Mouse (Mus musculus) A20 (cell line): ENCODE data around the gene Dvl1.

ENCODE experiments used
- DNase-seq: peaks from one replicate; pipeline ENCODE4 v3.0.0-alpha.2; 2011; ENCODE audit warnings: low read depth, low spot score

The Dvl1 gene

GRCm38 (mm10) chr4:155871404-155871803 lies 24.2 kb downstream of the Dvl1 start:
- DNase-seq: no peak

GRCm38 (mm10) chr4:155883587-155883986 lies 36.4 kb downstream of the Dvl1 start:
- no peak for DNase-seq

DNA sequence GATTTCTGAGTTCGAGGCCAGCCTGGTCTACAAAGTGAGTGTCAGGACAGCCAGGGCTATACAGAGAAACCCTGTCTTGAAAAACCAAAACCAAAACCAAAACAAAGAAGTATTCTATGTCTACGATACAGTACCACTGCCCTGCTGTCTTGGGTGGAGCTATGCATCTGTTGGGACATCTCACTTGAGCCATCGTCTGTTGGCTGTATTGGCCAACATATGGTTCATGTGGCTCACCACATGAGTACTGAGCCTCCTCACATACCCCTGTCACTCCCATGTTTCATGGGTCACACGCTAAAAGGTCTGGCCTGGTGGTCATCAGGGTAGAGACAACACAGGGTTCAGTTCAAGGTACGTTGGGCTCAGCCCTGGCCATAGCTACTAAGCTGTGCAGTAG lies 39.1 kb downstream of the Dvl1 start:
- no peak for DNase-seq

DNA sequence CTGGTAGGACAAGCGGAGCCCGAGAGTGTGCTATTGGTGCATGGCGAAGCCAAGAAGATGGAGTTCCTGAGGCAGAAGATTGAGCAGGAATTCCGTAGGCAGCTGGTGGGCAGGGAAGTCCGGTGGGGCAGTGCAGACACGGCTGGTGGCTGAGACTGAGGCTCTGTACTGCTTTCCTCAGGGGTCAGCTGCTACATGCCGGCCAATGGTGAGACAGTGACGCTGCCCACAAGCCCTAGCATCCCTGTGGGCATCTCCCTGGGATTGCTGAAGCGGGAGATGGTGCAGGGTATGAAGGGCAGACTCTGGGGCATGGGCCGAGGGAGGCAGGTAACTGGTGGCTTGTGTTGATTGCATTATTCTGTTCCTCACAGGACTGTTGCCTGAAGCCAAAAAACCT lies 40.5 kb downstream of the Dvl1 start:
- no peak for DNase-seq

DNA sequence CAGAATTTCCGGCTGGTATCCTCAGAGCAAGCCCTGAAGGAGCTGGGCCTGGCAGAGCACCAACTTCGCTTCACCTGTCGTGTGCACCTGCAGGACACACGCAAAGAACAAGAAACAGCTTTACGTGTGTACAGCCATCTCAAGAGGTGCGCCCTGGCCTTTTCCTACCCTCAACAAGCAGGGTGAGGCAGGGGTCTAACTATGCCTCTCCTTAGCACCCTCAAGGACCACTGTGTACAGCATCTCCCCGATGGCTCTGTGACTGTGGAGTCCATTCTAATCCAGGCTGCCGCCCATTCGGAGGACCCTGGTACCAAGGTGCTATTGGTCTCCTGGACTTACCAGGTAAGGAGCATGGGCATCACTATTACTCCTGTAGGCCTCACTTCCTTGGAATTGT lies 41.0 kb downstream of the Dvl1 start:
- no peak for DNase-seq

- no peak for DNase-seq
These were observed 42.1 kb downstream of the Dvl1 start for GRCm38 (mm10) chr4:155889316-155889715.

DNA sequence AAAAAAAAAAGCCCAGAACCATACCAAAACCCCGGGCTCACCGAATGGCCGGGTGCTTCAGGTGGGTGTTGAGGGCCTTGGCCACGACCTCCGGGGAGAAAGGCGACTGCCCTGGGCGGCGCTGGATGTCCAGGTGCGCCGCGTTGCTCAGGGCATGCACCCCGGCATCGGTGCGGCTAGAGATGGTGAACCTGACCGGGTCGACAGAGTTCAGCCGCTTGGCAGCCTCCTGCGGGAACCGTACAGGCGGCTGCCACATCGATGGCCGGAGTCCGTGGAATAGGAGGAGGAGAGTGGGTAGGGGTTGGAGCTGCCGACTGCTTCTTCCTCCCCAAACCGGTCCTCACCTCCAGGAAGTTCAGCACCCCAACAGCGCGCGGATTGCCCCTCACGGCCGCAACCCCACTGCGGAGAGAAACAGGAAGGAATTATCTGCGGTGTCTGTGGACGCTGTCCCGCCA lies 43.8 kb downstream of the Dvl1 start:
- DNase-seq: no peak

GRCm38 (mm10) chr4:155891551-155892001 lies 44.4 kb downstream of the Dvl1 start, which contains the start of the genes Pusl1 and Acap3:
Gene Pusl1, minus strand, starts transcription at chr4:155891781.
Gene Acap3, plus strand, starts transcription at chr4:155891822.
- DNase-seq: peak; percentile 96

- peak; percentile 93 for DNase-seq
These were observed 44.8 kb downstream of the Dvl1 start for GRCm38 (mm10) chr4:155892017-155892416.

GRCm38 (mm10) chr4:155892438-155893211 lies 45.4 kb downstream of the Dvl1 start:
- DNase-seq: peak; percentile 68

GRCm38 (mm10) chr4:155893212-155893690 lies 46.0 kb downstream of the Dvl1 start:
- DNase-seq: peak; percentile 18

DNA sequence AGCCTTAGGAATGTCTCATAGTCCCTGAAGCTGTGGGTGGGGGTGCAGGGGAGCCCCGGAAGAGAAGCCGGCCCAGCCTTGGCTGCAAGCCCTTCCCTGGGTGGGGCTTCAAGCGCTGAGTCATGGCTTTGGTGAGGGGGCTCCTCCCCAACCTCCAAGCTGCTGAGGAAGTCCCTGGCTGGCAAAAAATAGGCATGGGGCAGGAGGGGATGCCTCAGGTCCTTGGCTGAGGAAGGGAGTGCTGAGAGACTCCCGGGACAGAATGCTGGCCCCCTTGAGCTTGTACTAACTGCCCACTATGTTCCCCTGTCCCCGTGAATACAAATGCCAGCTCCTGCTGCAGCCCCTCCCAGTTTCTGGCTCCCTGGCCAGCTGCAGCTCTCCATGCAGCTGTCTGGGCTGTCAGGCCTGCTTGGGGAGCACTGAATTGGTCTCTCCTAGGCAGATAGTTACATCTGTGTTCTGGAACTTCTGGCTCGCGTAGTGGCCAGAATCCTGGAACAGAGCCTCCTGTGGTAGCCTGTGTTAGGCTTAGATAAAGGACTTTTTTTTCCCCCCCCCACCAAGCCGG lies 47.2 kb downstream of the Dvl1 start:
- DNase-seq: peak; percentile 72

DNA sequence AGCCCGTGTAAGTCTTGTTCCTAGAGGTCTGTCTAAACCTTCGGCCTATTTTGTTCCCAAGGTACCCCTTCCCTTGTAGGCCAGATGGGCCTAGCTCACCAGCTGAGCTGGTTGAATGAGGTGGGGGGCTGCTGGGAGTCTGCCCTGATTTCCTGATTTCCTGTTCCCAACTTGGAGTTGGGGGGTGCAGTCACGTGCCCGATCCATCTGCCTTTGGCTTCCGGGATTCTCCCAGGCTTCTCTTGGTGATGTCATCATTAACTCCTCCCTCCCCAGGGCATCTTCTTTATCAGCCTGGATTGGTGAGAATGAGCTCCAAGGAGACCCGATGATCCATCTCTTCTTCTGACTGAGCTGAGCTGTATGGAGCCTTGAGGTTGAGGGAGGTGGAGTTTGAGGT lies 48.0 kb downstream of the Dvl1 start:
- DNase-seq: no peak

DNA sequence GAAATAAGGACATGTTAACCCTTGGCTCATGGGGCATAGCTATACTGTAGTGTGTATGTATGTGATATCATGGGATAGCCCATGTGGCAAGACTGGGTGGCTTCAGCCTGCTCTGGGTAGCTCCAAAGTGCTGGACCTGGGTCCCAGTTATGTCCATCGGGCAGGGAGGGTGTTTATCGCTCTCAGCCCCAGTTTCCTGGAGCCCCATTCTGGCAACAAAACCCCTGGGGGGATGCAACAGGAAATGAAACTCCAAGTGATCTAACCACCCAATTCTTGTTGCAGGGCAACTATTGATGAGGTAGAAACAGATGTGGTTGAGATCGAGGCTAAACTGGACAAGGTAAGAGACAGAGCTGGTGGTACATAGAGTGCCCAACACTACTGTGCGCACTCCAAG lies 48.6 kb downstream of the Dvl1 start:
- peak; percentile 54 for DNase-seq

- DNase-seq: no peak
These were observed 49.3 kb downstream of the Dvl1 start for GRCm38 (mm10) chr4:155896461-155896860.

DNA sequence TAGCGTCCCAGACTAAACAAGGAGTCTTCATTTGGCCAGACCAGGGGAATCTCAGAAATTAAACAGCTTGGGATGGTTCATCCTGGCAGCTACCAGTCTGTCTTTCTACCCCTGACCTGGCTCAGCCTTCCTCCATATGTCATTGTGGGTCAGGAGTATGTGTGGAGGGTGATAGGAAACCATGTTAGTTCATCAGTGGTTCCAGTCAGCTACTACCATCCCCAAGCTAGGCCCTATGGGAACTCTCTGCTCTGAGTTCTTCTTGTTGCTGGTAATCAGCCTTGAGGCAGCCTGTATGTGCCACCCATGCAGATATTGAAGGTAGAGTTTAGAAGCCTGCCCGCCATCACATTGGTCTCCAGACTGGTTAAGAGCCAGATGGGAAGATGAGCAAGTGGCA lies 51.1 kb downstream of the Dvl1 start:
- DNase-seq: no peak

DNA sequence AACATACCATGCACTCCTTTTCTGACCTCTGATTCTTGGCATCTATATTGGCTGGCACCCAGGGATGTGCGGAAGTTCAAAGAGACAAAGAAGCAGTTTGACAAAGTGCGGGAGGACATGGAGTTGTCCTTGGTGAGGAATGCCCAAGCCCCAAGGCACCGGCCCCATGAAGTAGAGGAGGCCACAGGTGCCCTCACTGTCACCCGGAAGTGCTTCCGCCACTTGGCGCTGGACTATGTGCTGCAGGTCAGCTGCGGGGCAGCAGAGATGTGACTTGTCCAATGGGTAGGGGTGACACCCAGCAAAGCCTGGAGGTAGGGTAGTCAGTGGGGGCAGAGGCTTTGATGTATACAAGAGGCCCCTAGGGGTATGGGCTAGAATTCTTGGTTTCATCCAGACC lies 52.2 kb downstream of the Dvl1 start:
- DNase-seq: no peak

GRCm38 (mm10) chr4:155901205-155901604 lies 54.0 kb downstream of the Dvl1 start:
- DNase-seq: no peak

DNA sequence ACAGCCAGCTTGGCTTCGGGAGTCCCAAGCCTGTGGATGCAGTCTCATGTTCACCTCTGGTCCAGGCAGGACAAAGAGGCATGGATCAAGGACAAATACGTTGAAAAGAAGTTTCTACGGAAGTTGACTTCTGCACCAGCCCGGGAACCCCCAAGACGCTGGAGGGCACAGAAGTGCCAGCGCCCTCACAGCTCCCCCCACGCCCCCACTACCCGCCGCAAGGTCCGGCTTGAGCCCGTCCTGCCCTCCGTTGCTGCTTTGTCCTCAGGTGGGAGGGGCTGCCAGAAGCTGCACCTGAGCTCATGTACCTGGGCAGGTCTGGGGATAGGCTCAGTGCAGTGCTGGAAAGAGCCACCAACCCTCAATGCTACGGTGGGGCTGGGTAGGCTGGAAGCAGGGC lies 56.0 kb downstream of the Dvl1 start:
- no peak for DNase-seq

- peak; percentile 56 for DNase-seq
These were observed 57.3 kb downstream of the Dvl1 start for GRCm38 (mm10) chr4:155904318-155905102.

GRCm38 (mm10) chr4:155905634-155906033 lies 58.4 kb downstream of the Dvl1 start:
- DNase-seq: no peak

- DNase-seq: no peak
These were observed 58.9 kb downstream of the Dvl1 start for GRCm38 (mm10) chr4:155906125-155906524.
